Mouse (Mus musculus) liver, postnatal 0 days (tissue): ENCODE results near the gene Pithd1.
"Not testable (repeated sequence)": the region's sequence is repeated elsewhere in the genome, so short reads cannot be mapped to it uniquely, and the experiment has no call there.

ENCODE experiments used
- CTCF ChIP-seq: sonication (generic); IDR thresholded peaks from 2 replicates; pipeline ENCODE4 v1.5.1; 2016; ENCODE audit warnings: antibody characterized with exemption, low read depth
- EP300 ChIP-seq: IDR thresholded peaks from 2 replicates; pipeline ENCODE4 v1.6.1; 2016; ENCODE audit warnings: antibody characterized with exemption, low read depth, mild to moderate bottlenecking

GRCm38 (mm10) chr4:135941026-135941425 lies 46.0 kb downstream of the Pithd1 start:
- TF ChIP-seq CTCF, result peak; percentile 74
- not testable (repeated sequence) for TF ChIP-seq EP300
